16 mouse cellular contexts compared by ENCODE assay signal in the genomic region with DNA sequence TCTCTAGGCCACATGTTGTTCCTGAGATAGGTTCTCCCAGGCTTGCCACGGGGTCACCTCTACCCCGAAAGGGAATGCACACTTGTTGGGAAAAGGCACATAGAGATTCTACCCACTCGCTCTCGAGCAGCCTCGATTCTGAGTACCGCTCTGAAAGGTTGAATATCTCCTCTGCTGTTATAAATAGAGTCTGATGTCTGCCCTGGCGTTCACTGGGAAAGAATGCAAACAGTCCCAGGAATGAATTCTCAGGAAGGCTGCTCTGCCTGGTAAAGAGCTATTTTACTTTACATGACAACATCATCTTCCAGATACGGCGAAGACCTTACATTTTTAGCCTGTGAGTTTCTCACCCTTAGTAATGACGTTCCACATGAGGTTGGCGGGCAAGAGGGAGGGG.
A peak's percentile ranks its signal among the peaks of the same experiment; 100 is the strongest.
DNase-seq lines count a peak whose midpoint lies in the region; ATAC-seq and TF ChIP-seq lines count a peak whose summit lies in the region.
"Had no signal": no experiment of that assay in that cellular context is flagged by ENCODE, and none has a peak within 500 bp of the region (broad histone marks: within the 10 kb centered on the region; RNA-seq: fewer than 3 reads in every experiment).

No protein-coding gene starts in this region.

- no peak for TF ChIP-seq CTCF in lung, postnatal 0 days (IDR thresholded peaks at IDR 0.05)
- TF ChIP-seq CTCF in liver, postnatal 0 days (IDR thresholded peaks at IDR 0.05; ENCODE audit: low read depth): no peak

- H3K27me3 ChIP-seq in lung, postnatal 0 days (replicated peaks; ENCODE audit: insufficient read depth, low read length): no peaks in the 10 kb centered on the region
- H3K27me3 ChIP-seq in heart, embryonic 15.5 days: no peaks in the 10 kb centered on the region
- H3K27me3 ChIP-seq in stomach, embryonic 16.5 days (ENCODE audit: control insufficient read depth, insufficient read depth, low read length): no peaks in the 10 kb centered on the region
- H3K27me3 ChIP-seq in liver, postnatal 0 days (ENCODE audit: insufficient read depth, low read length): no peaks in the 10 kb centered on the region
- no peaks in the 10 kb centered on the region for H3K27me3 ChIP-seq in midbrain, embryonic 10.5 days (ENCODE audit: low read depth, poor library complexity, severe bottlenecking)
- H3K27me3 ChIP-seq: CH12.LX; liver, embryonic 15.5 days had no signal

- TF ChIP-seq EP300 in lung, postnatal 0 days (IDR thresholded peaks at IDR 0.05): peak; percentile 82
- TF ChIP-seq EP300 in liver, postnatal 0 days (IDR thresholded peaks at IDR 0.05; ENCODE audit: low read depth): no peak

- peak; percentile 85 for ATAC-seq in lung, postnatal 0 days
- peak; percentile 90 for ATAC-seq in heart, embryonic 15.5 days (replicated peaks; ENCODE audit: insufficient number of reproducible peaks, insufficient read depth, low FRiP score, low read depth)
- ATAC-seq in stomach, embryonic 16.5 days (ENCODE audit: insufficient read depth, low FRiP score): peak; percentile 62
- ATAC-seq in liver, postnatal 0 days: no peak

- peaks cover 5% of the 10 kb centered on the region; the same call in 1 of the 2 replicates for H3K4me1 ChIP-seq in lung, postnatal 0 days (ENCODE audit: insufficient read depth, low read depth, low read length)
- peaks cover 22% of the 10 kb centered on the region for H3K4me1 ChIP-seq in heart, embryonic 15.5 days (replicated peaks)
- H3K4me1 ChIP-seq in stomach, embryonic 16.5 days (ENCODE audit: control insufficient read depth, insufficient read depth, low read length): peaks cover 2% of the 10 kb centered on the region; the same call in 1 of the 2 replicates
- H3K4me1 ChIP-seq in liver, postnatal 0 days (ENCODE audit: insufficient read depth): no peaks in the 10 kb centered on the region
- no peaks in the 10 kb centered on the region; the same call in 1 of the 2 replicates for H3K4me1 ChIP-seq in midbrain, embryonic 10.5 days
- H3K4me1 ChIP-seq: liver, embryonic 15.5 days had no signal

- DNase-seq in lung, postnatal 0 days (ENCODE audit: low spot score): peak; percentile 50
- no peak for DNase-seq in lung, postnatal 4 days
- peak; percentile 87 for DNase-seq in heart, adult 11 months
- no peak for DNase-seq in layer of hippocampus, adult 11-12 months (ENCODE audit: low spot score)
- no peak for DNase-seq in liver, postnatal 0 days
- DNase-seq in midbrain, embryonic 10.5 days (ENCODE audit: low spot score): no peak
- DNase-seq: cerebellum, adult 8-10 months; embryo, embryonic 11 days; kidney, adult 18-20 months; kidney, postnatal 4 days; midbrain, embryonic 14.5 days had no signal

- H3K4me3 ChIP-seq in lung, postnatal 0 days (ENCODE audit: low read depth, low read length): no peak overlapping the region
- H3K4me3 ChIP-seq in heart, embryonic 15.5 days: no peak overlapping the region
- H3K4me3 ChIP-seq in stomach, embryonic 16.5 days (replicated peaks; ENCODE audit: low read length): no peak overlapping the region
- H3K4me3 ChIP-seq in liver, postnatal 0 days (ENCODE audit: low read depth, low read length): no peak overlapping the region
- H3K4me3 ChIP-seq in midbrain, embryonic 10.5 days: no peak overlapping the region
- H3K4me3 ChIP-seq: forebrain, embryonic 10.5 days; liver, embryonic 15.5 days had no signal

- no peaks in the 10 kb centered on the region for H3K36me3 ChIP-seq in lung, postnatal 0 days (ENCODE audit: insufficient read depth, low read length)
- no peaks in the 10 kb centered on the region for H3K36me3 ChIP-seq in heart, embryonic 15.5 days
- no peaks in the 10 kb centered on the region for H3K36me3 ChIP-seq in stomach, embryonic 16.5 days (ENCODE audit: control insufficient read depth, insufficient read depth, low read length)
- no peaks in the 10 kb centered on the region for H3K36me3 ChIP-seq in liver, postnatal 0 days (replicated peaks; ENCODE audit: insufficient read depth, low read length)
- no peaks in the 10 kb centered on the region for H3K36me3 ChIP-seq in midbrain, embryonic 10.5 days
- H3K36me3 ChIP-seq: forebrain, embryonic 10.5 days; liver, embryonic 15.5 days had no signal

- peak overlapping the region; percentile 38; the same call in 1 of the 2 replicates for H3K27ac ChIP-seq in lung, postnatal 0 days (ENCODE audit: low read length)
- H3K27ac ChIP-seq in heart, embryonic 15.5 days: peak overlapping the region; percentile 91
- H3K27ac ChIP-seq in stomach, embryonic 16.5 days (ENCODE audit: low read length): peak overlapping the region; percentile 62
- no peak overlapping the region for H3K27ac ChIP-seq in liver, postnatal 0 days (ENCODE audit: low read depth)
- no peak overlapping the region for H3K27ac ChIP-seq in midbrain, embryonic 10.5 days (replicated peaks)
- H3K27ac ChIP-seq: forebrain, embryonic 10.5 days; liver, embryonic 15.5 days had no signal

- no peak overlapping the region for H3K9ac ChIP-seq in lung, postnatal 0 days (replicated peaks; ENCODE audit: low read depth)
- H3K9ac ChIP-seq in heart, embryonic 15.5 days: no peak overlapping the region
- no peak overlapping the region for H3K9ac ChIP-seq in stomach, embryonic 16.5 days (ENCODE audit: low read length)
- no peak overlapping the region for H3K9ac ChIP-seq in liver, postnatal 0 days (replicated peaks)
- H3K9ac ChIP-seq: liver, embryonic 15.5 days had no signal

- H3K4me2 ChIP-seq in lung, postnatal 0 days (replicated peaks; ENCODE audit: low read depth, low read length): no peak overlapping the region
- H3K4me2 ChIP-seq in heart, embryonic 15.5 days: peak overlapping the region; percentile 35
- no peak overlapping the region for H3K4me2 ChIP-seq in stomach, embryonic 16.5 days (ENCODE audit: low read depth, low read length)
- no peak overlapping the region for H3K4me2 ChIP-seq in liver, postnatal 0 days (ENCODE audit: low read depth, low read length)
- H3K4me2 ChIP-seq: liver, embryonic 15.5 days had no signal

- no peaks in the 10 kb centered on the region for H3K9me3 ChIP-seq in lung, postnatal 0 days (ENCODE audit: low read length)
- no peaks in the 10 kb centered on the region for H3K9me3 ChIP-seq in heart, embryonic 15.5 days (replicated peaks)
- no peaks in the 10 kb centered on the region for H3K9me3 ChIP-seq in stomach, embryonic 16.5 days (replicated peaks; ENCODE audit: control insufficient read depth, low read length)
- no peaks in the 10 kb centered on the region for H3K9me3 ChIP-seq in liver, postnatal 0 days (ENCODE audit: low read length)
- no peaks in the 10 kb centered on the region for H3K9me3 ChIP-seq in midbrain, embryonic 10.5 days (replicated peaks)
- H3K9me3 ChIP-seq: forebrain, embryonic 10.5 days; liver, embryonic 15.5 days had no signal

- 42% methylated on average over 11 of the region's 11 CpGs for WGBS in lung, postnatal 0 days
- WGBS in heart, embryonic 15.5 days: 22% methylated on average over 11 of the region's 11 CpGs
- WGBS in stomach, embryonic 16.5 days: 60% methylated on average over 11 of the region's 11 CpGs
- 74% methylated on average over 11 of the region's 11 CpGs for WGBS in liver, postnatal 0 days (ENCODE audit: insufficient replicate concordance)
- 88% methylated on average over 11 of the region's 11 CpGs for WGBS in midbrain, embryonic 10.5 days

Comparison
In these comparisons a context has a peak if more than half of its experiments do, and no peak if none do; other contexts are left out.
1. DNase-seq: peak in lung, postnatal 0 days (single experiment) and heart, adult 11 months (single experiment); none in lung, postnatal 4 days (0 of 2), layer of hippocampus, adult 11-12 months (single experiment), liver, postnatal 0 days (single experiment) and midbrain, embryonic 10.5 days (single experiment).
2. H3K27ac ChIP-seq: peak in lung, postnatal 0 days (single experiment), heart, embryonic 15.5 days (single experiment) and stomach, embryonic 16.5 days (single experiment); none in liver, postnatal 0 days (single experiment) and midbrain, embryonic 10.5 days (single experiment).